Mouse (Mus musculus) adrenal gland, postnatal 0 days (tissue): ENCODE measurements around the gene Stx16. TPM values are rescaled to one million over a fixed set of nuclear protein-coding genes. Genes with fewer than 3 reads are reported as not detected.

Source experiments
- polyA plus RNA-seq: library from polyadenylated mRNA; unstranded; fragments of >200 nt; fragmentation: Nextera tagmentation; extraction: Ambion mirVana; gene quantifications from 2 replicates; pipeline ENCODE4 v1.2.1, GENCODE M21; 2015

Stx16 gene
- polyA plus RNA-seq: 5.2 and 6.5 TPM in 2 replicates

DNA sequence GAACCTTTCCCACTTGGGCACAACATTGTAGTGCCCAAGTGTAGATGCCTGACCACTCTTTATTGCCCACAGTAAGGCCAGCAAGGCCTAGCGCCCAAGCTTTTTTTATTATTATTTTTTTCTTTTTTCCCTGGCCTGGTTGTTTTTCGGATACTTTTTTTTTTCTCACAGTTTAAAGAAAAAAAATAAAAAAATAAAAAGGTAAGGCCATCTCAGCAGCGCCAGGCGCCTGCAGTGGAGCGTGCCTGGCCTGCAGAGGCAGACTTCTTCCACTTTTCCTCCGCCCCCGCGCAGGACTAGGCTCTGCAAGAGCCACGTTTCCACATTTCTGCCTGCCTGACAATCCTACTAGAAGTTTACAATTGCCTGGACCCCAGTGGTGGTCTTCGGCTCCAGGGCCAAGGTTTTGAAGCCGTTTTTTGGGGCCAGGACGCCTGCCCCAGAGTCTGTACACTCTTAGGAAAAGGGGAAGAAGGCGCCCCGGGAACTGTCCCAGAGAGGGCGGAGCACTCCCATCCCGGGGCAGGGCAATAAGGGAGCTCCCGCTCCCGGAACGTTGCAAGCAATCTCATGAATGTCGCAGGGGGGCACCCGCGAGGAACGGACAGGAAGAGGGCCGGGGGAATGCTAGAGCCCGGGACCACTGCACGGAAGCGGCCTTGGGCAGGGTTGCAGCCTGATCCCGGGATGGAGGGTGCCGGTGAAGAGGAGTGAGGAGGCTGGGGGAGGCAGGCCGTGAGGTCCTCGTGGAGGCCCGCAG is at the start of gene Stx16:
Gene Stx16 (plus strand): TSS at position 636 of the 760 bp plus-strand sequence.

DNA sequence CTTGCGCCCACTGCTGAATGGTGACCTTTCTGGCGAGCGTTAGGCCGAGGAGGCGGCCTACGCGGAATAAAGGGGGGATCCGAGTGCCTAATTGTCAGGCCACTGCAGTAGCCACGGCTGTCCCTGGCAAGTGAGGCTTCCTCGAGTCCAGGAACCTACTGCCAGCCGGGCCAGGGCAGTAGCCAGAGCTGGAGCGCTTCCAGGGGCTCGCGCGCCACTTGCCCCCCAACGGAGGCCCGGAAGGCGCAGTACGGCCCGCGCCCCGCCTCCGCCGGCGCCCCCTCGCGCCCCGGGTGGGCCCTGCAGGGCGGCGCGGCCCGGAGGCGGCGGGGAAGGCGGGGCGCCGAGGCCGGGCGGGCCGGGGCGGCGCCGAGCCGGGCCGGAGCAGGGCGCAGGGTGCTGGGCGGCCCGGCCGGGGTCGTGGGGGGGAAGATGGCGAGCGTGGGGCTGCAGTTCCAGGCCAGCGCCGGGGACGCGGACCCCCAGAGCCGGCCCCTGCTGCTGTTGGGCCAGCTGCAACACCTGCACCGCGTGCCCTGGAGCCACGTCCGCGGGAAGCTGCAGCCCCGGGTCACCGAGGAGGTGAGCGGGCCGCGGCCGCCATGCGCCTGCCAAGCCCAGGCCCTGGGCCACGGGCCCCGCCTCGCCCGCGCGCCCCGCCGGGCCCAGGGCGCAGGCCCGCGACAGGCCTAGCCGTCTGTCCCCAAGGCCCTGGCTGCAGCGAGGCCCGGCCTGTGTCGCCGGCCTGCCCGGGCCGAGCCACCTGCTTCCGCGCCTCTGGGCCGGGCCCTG is 34.1 kb downstream of the Stx16 start, which contains the start of gene Npepl1:
Gene Npepl1 (plus strand): TSS at position 359 of the 792 bp plus-strand sequence.

Other genes starting within 250 kb of the Stx16 start
- 45.9 and 74.2 TPM in 2 replicates for gene Npepl1, start 34.0 kb downstream of the Stx16 start, polyA plus RNA-seq
- gene Gnas, start 208.0 kb downstream of the Stx16 start, polyA plus RNA-seq: 2,357 and 2,614 TPM in 2 replicates